Mouse (Mus musculus): ENCODE results near the gene Lrrc75a. TPM values are rescaled to one million over a fixed set of nuclear protein-coding genes. Genes with fewer than 3 reads are reported as not detected.

The Lrrc75a gene
- polyA plus RNA-seq, 1 experiment from 2014 or later = 14.3 TPM

DNA sequence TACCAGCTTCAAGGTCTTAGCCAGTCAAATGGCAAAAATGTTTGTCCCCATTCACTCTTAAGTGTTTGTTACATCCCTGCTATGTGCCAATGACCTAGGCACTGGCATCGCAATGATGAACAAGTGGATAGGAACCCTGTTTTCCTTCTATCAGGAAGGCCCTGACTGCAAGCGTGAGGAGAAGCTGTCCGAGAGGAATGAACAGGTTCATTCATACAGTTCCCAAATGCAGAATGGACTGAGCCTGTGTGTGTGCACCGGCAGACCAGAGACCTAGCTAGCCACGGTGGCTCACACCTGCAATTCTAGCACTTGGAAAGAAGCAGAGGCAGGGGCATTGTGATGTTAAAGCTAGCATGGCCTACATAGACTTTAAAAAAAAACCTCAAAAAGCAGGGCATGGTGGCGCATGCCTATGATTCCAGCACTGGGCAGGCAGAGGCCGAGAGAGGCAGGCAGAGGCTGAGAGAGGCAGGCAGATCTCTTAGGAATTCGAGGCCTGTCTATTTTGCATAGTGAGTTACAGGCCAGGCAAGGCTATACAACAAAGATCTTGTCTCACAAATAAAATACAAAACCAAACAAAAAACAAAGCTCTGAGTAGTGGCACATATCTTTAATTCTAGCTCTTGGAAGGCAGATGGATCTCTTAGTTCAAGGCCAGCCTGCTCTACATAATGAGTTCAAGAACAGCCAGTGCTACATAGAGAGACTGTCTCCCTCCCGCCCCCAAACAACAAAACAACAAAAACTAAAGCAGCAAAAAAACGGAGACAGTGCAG is 41.0 kb downstream of the Lrrc75a start:
- Histone ChIP-seq H3K9me3 (ENCODE audit: control insufficient read depth, low read length) (no peaks in the 10 kb centered on the region), H3K4me1 (replicated peaks; ENCODE audit: control insufficient read depth, insufficient read depth, low read length) (peaks cover 16% of the 10 kb centered on the region), H3K27me3 (ENCODE audit: control insufficient read depth, insufficient read depth, low read length) (no peaks in the 10 kb centered on the region), H3K27ac (ENCODE audit: low read depth, low read length) (no peak overlapping the region), H3K4me2 (ENCODE audit: low read depth, low read length, severe bottlenecking) (no peak overlapping the region), H3K36me3 (ENCODE audit: control insufficient read depth, insufficient read depth, low read length) (peaks cover 13% of the 10 kb centered on the region), H3K9ac (ENCODE audit: low read length) (no peak overlapping the region), H3K4me3 (ENCODE audit: low read depth, low read length) (no peak overlapping the region)
- ATAC-seq (replicated peaks; ENCODE audit: low FRiP score) (no peak), DNase-seq (ENCODE audit: low spot score) (no peak)
- WGBS = 76% methylated on average over 10 of the region's 10 CpGs

DNA sequence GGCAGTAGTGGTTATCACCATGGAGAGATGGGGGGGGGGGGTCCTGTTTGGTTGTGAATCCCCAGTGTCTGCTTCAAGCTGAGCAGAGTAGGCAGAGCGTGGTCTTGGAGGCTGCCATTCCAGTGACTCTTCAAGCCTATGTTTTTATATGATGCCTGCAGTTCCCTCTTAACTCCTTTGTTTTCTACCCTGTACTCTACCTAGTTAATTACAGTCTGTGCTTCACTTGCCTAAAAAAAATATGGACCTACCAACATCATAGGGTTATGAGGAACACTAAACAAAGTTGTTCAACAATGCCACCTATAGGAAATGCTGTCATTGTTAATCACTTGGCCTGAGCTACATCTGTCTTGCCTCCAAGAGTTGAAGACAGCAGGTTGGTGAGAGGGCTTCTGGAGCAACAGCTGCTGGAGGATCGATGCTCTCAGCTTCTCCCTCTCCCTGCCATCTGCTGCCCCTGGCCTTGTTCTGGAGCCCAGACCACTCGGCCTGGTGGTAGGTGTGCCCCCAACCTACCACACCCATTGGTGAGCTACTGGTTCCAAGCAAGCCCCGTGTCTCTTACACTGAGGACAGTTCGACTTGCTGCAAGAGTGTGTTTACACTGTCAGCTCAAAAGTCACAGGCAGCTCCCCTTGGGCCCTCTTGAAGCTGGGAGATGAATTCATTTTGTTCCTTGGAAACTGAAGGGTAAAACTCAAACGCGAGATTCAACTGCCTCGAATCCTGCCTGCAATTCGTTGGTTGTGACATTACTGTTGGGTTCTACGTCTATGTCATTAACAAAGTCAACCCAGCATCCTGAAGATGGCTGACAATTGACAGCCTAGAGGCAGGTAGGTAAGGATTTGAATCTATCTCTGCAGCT is 41.8 kb downstream of the Lrrc75a start:
- Histone ChIP-seq H3K36me3 (ENCODE audit: control insufficient read depth, insufficient read depth, low read length) (peaks cover 13% of the 10 kb centered on the region), H3K9me3 (ENCODE audit: control insufficient read depth, low read length) (no peaks in the 10 kb centered on the region), H3K27ac (ENCODE audit: low read depth, low read length) (no peak overlapping the region), H3K4me3 (ENCODE audit: low read depth, low read length) (no peak overlapping the region), H3K4me2 (ENCODE audit: low read depth, low read length, severe bottlenecking) (no peak overlapping the region), H3K27me3 (ENCODE audit: control insufficient read depth, insufficient read depth, low read length) (no peaks in the 10 kb centered on the region), H3K9ac (ENCODE audit: low read length) (no peak overlapping the region; the same call in 1 of the 2 replicates), H3K4me1 (replicated peaks; ENCODE audit: control insufficient read depth, insufficient read depth, low read length) (peaks cover 18% of the 10 kb centered on the region)
- 75% methylated on average over 10 of the region's 10 CpGs for WGBS
- ATAC-seq (replicated peaks; ENCODE audit: low FRiP score) = no peak
- no peak for DNase-seq (ENCODE audit: low spot score)

DNA sequence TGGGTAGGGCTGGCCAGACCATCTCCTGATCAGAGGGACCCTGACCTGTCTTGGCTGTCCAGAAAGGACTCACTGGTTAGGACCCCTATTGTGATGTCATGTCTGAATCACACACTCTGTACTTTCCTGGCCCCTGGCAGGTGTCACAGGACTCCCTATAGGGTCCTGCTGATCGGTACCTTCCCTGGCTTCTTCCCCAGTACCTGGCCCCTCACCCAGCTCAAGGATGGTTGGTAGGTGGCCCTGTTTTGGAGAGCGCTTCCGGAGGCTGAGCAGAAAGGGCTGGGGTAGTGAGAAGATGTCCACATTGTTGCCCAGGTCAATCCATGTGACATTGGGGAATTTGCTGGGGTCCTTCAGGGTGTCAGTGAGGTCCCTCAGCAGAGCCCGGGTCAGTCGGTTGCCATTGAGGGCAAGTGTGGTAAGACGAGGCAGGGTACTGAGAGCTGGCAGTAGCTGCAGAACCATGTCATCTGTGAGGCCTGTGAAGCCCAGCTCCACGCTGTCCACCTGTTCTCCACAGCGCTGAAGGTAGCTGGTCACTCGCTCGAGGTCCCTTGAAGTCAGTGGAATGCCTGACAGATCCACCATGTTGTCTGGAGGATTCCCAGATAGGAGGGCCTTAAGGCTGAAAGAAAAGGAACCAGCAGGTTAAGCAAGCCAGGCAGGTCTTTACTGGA is 42.6 kb downstream of the Lrrc75a start:
- H3K27ac ChIP-seq (ENCODE audit: low read depth, low read length) = peak overlapping the region; percentile 21; the same call in 1 of the 2 replicates
- DNase-seq (ENCODE audit: low spot score) (no peak), ATAC-seq (replicated peaks; ENCODE audit: low FRiP score) (no peak)
- H3K9ac ChIP-seq (ENCODE audit: low read length) = peak overlapping the region; percentile 99
- peak overlapping the region; percentile 81; the same call in 1 of the 2 replicates for H3K4me2 ChIP-seq (ENCODE audit: low read depth, low read length, severe bottlenecking)
- H3K9me3 ChIP-seq (ENCODE audit: control insufficient read depth, low read length) = no peaks in the 10 kb centered on the region
- peaks cover 13% of the 10 kb centered on the region for H3K36me3 ChIP-seq (ENCODE audit: control insufficient read depth, insufficient read depth, low read length)
- H3K27me3 ChIP-seq (ENCODE audit: control insufficient read depth, insufficient read depth, low read length) = no peaks in the 10 kb centered on the region
- WGBS = 41% methylated on average over 10 of the region's 10 CpGs
- H3K4me1 ChIP-seq (replicated peaks; ENCODE audit: control insufficient read depth, insufficient read depth, low read length) = peaks cover 18% of the 10 kb centered on the region
- H3K4me3 ChIP-seq (ENCODE audit: low read depth, low read length) = peak overlapping the region; percentile 97

DNA sequence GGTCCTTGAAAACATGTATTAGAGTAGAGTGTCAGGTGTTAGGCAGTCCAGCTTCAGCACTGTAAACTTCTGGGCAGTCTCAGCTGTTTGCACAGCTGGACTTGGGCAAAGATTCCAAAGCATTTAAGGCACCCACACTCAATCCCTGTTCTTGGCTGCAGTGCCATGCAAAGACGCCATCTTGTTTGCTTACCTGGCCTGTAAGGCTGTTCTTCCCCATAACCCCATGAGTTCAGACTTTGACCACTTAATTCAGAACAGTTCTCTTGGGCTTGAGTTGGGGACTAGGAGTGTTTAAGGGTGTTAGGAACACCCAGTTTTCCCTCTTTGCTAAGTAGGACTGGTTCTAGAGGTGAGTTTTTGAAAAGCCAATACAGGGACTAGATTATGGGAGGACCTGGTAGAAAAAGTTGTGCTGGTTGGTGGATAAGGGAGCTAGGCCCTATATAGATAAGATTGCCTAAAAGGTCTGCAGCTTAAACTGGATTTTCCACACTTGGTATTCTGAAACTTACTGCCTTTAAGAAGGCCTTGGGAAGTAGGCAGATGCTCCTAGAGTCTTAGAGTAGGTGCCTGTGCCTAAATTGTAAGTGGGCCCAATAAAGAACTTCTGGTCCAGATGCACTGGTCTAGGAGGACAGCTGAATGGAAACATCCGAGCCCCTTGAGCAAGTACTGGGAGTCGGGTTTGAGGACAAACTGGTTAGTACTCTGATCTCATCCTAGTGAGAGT is 43.3 kb downstream of the Lrrc75a start:
- H3K9me3 ChIP-seq (ENCODE audit: control insufficient read depth, low read length) = no peaks in the 10 kb centered on the region
- peak overlapping the region; percentile 21; the same call in 1 of the 2 replicates for H3K27ac ChIP-seq (ENCODE audit: low read depth, low read length)
- H3K9ac ChIP-seq (ENCODE audit: low read length) = peak overlapping the region; percentile 99
- peak overlapping the region; percentile 81 for H3K4me2 ChIP-seq (ENCODE audit: low read depth, low read length, severe bottlenecking)
- H3K4me1 ChIP-seq (replicated peaks; ENCODE audit: control insufficient read depth, insufficient read depth, low read length) = peaks cover 18% of the 10 kb centered on the region
- H3K27me3 ChIP-seq (ENCODE audit: control insufficient read depth, insufficient read depth, low read length) = no peaks in the 10 kb centered on the region
- DNase-seq (ENCODE audit: low spot score) (no peak), ATAC-seq (replicated peaks; ENCODE audit: low FRiP score) (no peak)
- peaks cover 13% of the 10 kb centered on the region for H3K36me3 ChIP-seq (ENCODE audit: control insufficient read depth, insufficient read depth, low read length)
- peak overlapping the region; percentile 97 for H3K4me3 ChIP-seq (ENCODE audit: low read depth, low read length)
- WGBS = 21% methylated on average over 3 of the region's 3 CpGs

DNA sequence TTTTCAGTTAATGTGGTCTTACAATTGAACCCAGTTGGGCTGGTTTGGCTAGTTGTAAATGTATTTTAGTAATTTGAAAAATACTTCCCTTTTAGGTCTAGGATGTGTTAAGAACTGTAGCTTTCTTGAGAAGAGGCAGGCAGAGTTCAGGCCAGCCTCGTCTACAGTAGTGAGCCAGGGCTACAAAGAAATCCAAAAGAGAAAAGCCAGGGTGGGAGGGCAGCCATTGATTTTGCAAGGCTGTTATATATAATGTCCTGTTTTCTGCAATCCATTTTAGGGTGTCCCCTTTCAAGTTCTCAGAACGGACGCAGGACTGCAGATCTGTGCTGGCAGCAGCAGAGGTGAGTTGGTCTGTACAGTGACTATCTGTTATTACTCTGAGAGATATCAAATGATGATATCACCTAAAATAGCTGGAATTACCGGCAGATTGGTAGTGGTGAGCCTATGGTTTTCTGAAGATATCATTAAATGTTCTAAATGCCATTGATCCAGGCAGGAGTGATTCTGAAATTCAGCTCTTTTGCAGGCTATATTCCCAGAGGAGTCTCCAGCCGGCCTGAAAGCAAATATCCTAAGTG is 44.1 kb downstream of the Lrrc75a start:
- 23% methylated on average over 5 of the region's 5 CpGs for WGBS
- no peak for DNase-seq (ENCODE audit: low spot score)

DNA sequence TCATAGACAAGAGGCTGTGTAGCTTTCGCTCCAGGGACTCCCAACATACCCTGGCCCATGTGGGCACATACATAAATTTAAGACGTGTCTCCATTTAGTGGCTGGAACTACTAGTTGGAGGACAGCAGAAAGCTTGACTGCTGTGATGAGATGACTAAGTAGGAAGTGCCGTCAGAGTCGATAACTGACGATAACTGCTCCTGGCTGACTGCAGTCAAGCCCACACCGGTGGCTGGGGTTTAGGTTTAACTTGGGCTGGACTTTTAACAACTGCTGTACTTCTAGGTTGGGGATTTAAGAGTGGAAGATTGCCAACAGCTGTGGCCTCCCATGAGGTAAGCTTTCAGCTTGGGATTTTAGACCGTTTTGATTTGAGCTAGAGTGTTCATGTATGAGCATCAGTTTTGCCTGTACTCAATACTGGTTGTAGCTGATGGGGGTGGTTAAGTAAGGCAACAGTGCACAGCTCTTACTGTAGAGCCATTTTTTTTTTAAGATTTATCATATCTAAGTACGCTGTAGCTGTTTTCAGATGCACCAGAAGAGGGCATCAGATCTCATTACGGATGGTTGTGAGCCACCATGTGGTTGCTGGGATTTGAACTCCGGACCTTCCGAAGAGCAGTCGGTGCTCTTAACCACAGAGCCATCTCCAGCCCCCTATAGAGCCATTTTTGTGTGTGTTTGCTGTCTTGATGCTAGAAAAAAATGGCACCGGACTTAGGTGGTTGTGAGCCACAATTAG is 44.8 kb downstream of the Lrrc75a start:
- H3K4me1 ChIP-seq (replicated peaks; ENCODE audit: control insufficient read depth, insufficient read depth, low read length) = peaks cover 18% of the 10 kb centered on the region
- H3K9ac ChIP-seq (ENCODE audit: low read length) = peak overlapping the region; percentile 99
- DNase-seq (ENCODE audit: low spot score) (no peak), ATAC-seq (replicated peaks; ENCODE audit: low FRiP score) (no peak)
- H3K4me2 ChIP-seq (ENCODE audit: low read depth, low read length, severe bottlenecking) = peak overlapping the region; percentile 81
- under 1% methylated on average over 13 of the region's 13 CpGs for WGBS
- peaks cover 13% of the 10 kb centered on the region for H3K36me3 ChIP-seq (ENCODE audit: control insufficient read depth, insufficient read depth, low read length)
- H3K4me3 ChIP-seq (ENCODE audit: low read depth, low read length) = peak overlapping the region; percentile 97
- peak overlapping the region; percentile 87 for H3K27ac ChIP-seq (ENCODE audit: low read depth, low read length)
- no peaks in the 10 kb centered on the region for H3K27me3 ChIP-seq (ENCODE audit: control insufficient read depth, insufficient read depth, low read length)
- H3K9me3 ChIP-seq (ENCODE audit: control insufficient read depth, low read length) = no peaks in the 10 kb centered on the region

More for the DNA sequence above, 44.1 kb downstream of the Lrrc75a start:
- Histone ChIP-seq H3K36me3 (ENCODE audit: control insufficient read depth, insufficient read depth, low read length) (peaks cover 13% of the 10 kb centered on the region), H3K9me3 (ENCODE audit: control insufficient read depth, low read length) (no peaks in the 10 kb centered on the region), H3K27ac (ENCODE audit: low read depth, low read length) (peak overlapping the region; percentile 87), H3K4me3 (ENCODE audit: low read depth, low read length) (peak overlapping the region; percentile 97), H3K4me1 (replicated peaks; ENCODE audit: control insufficient read depth, insufficient read depth, low read length) (peaks cover 18% of the 10 kb centered on the region), H3K4me2 (ENCODE audit: low read depth, low read length, severe bottlenecking) (peak overlapping the region; percentile 81), H3K27me3 (ENCODE audit: control insufficient read depth, insufficient read depth, low read length) (no peaks in the 10 kb centered on the region), H3K9ac (ENCODE audit: low read length) (peak overlapping the region; percentile 99)
- no peak for ATAC-seq (replicated peaks; ENCODE audit: low FRiP score)

DNA sequence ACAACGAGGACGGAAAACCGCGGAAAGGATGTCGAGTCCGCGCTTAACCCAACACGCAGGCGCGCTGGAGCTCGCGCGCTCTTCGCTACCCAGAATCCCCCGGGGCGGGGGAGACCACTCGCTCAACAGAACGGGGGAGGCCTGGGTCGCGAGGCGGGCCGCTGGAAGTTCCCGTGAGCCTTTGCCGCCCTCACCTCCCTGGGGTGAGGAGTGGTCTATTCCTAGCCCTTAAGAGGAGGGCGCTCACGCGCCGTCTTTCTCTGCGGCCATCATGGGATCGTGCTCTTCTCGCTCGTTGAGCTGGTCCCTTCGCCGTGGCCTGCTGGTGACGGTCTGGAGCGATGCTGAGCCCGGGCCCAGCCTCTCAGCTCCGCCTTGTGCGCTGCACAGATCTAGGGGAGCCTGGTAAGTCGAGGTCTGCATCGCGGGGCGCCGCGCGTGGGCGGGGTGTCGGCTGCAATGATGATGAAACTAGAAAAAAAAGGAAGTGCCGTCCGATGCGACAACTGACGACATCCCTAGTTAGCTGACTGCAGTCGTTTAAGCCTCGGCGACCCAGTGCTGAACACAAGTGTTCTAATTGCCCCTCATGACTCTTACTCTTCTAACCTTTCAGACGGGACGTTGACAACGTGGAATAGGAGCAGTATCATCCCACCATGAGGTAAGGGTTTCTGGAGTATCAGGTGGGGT is 45.6 kb downstream of the Lrrc75a start:
- peaks cover 18% of the 10 kb centered on the region for H3K4me1 ChIP-seq (replicated peaks; ENCODE audit: control insufficient read depth, insufficient read depth, low read length)
- H3K4me2 ChIP-seq (ENCODE audit: low read depth, low read length, severe bottlenecking) = peak overlapping the region; percentile 81
- no peaks in the 10 kb centered on the region for H3K27me3 ChIP-seq (ENCODE audit: control insufficient read depth, insufficient read depth, low read length)
- H3K36me3 ChIP-seq (ENCODE audit: control insufficient read depth, insufficient read depth, low read length) = peaks cover 13% of the 10 kb centered on the region
- peak overlapping the region; percentile 99 for H3K9ac ChIP-seq (ENCODE audit: low read length)
- peak; percentile 99 for DNase-seq (ENCODE audit: low spot score)
- under 1% methylated on average over 58 of the region's 58 CpGs for WGBS
- peak overlapping the region; percentile 97 for H3K4me3 ChIP-seq (ENCODE audit: low read depth, low read length)
- H3K27ac ChIP-seq (ENCODE audit: low read depth, low read length) = peak overlapping the region; percentile 87
- H3K9me3 ChIP-seq (ENCODE audit: control insufficient read depth, low read length) = no peaks in the 10 kb centered on the region
- ATAC-seq (replicated peaks; ENCODE audit: low FRiP score) = peak; percentile 93
